In genomic region chr11:76261224-76261623, GRCm38 (mm10) we compare ENCODE assay signal across 10 mouse cellular contexts. TPM values are rescaled to one million over a fixed set of nuclear protein-coding genes. Genes with fewer than 3 reads are reported as not detected.
DNase-seq lines count a peak whose midpoint lies in the region; ATAC-seq and TF ChIP-seq lines count a peak whose summit lies in the region.
"Had no signal": no experiment of that assay in that cellular context is flagged by ENCODE, and none has a peak within 500 bp of the region (broad histone marks: within the 10 kb centered on the region; RNA-seq: fewer than 3 reads in every experiment).

No protein-coding gene starts in this region.

- H3K9me3 ChIP-seq in heart, postnatal 0 days (replicated peaks; ENCODE audit: control insufficient read depth, low read length), result no peaks in the 10 kb centered on the region
- no peaks in the 10 kb centered on the region for H3K9me3 ChIP-seq in heart, embryonic 10.5 days
- H3K9me3 ChIP-seq in hindbrain, embryonic 14.5 days (ENCODE audit: control insufficient read depth, low read length), result no peaks in the 10 kb centered on the region
- no peaks in the 10 kb centered on the region for H3K9me3 ChIP-seq in neural tube, embryonic 13.5 days

- TF ChIP-seq EP300 in heart, postnatal 0 days (IDR thresholded peaks at IDR 0.05; ENCODE audit: low read depth), result no peak

- 0 out of 2 replicates have a peak, but pooled peaks cover 9% of the 10 kb centered on the region for H3K36me3 ChIP-seq in heart, postnatal 0 days (replicated peaks; ENCODE audit: control insufficient read depth, insufficient read depth, low read length)
- peaks cover 37% of the 10 kb centered on the region for H3K36me3 ChIP-seq in heart, embryonic 10.5 days
- peaks cover 6% of the 10 kb centered on the region for H3K36me3 ChIP-seq in hindbrain, embryonic 14.5 days (replicated peaks; ENCODE audit: control insufficient read depth, insufficient read depth)
- peaks cover 19% of the 10 kb centered on the region for H3K36me3 ChIP-seq in neural tube, embryonic 13.5 days

- no peak overlapping the region for H3K4me2 ChIP-seq in heart, postnatal 0 days (ENCODE audit: low read depth, low read length)
- no peak overlapping the region for H3K4me2 ChIP-seq in hindbrain, embryonic 14.5 days (replicated peaks)
- no peak overlapping the region for H3K4me2 ChIP-seq in neural tube, embryonic 13.5 days

- no peak for DNase-seq in heart, postnatal 0 days (ENCODE audit: low spot score)
- no peak for DNase-seq in heart, embryonic 10.5 days (ENCODE audit: low spot score)
- peak; percentile 19 for DNase-seq in thymus, postnatal 0 days (ENCODE audit: low spot score)
- no peak for DNase-seq in thymus, postnatal 10 days (ENCODE audit: low spot score in 2 of 2)
- no peak for DNase-seq in hindbrain, embryonic 14.5 days (ENCODE audit: low spot score)
- no peak for DNase-seq in left cerebral cortex, adult 2 months (ENCODE audit: extremely low spot score in 1 of 2, low spot score in 2 of 2)
- DNase-seq in urinary bladder, postnatal 14 days (ENCODE audit: low spot score), result no peak

- intact Hi-C loops in left cerebral cortex, adult 2 months (cut with DNase I), result no loop called here

- H3K4me1 ChIP-seq in heart, postnatal 0 days (ENCODE audit: control insufficient read depth, insufficient read depth), result no peaks in the 10 kb centered on the region
- peaks cover 42% of the 10 kb centered on the region for H3K4me1 ChIP-seq in heart, embryonic 10.5 days
- peaks cover 19% of the 10 kb centered on the region for H3K4me1 ChIP-seq in hindbrain, embryonic 14.5 days (replicated peaks; ENCODE audit: control insufficient read depth, insufficient read depth, low read length)
- H3K4me1 ChIP-seq in neural tube, embryonic 13.5 days (replicated peaks), result peaks cover 61% of the 10 kb centered on the region

- H3K27ac ChIP-seq in heart, postnatal 0 days (ENCODE audit: low read depth), result no peak overlapping the region
- no peak overlapping the region for H3K27ac ChIP-seq in heart, embryonic 10.5 days
- H3K27ac ChIP-seq in hindbrain, embryonic 14.5 days, result no peak overlapping the region
- H3K27ac ChIP-seq in neural tube, embryonic 13.5 days (replicated peaks), result peak overlapping the region; percentile 61
- no peak overlapping the region for H3K27ac ChIP-seq in left cerebral cortex, adult 2 months
- H3K27ac ChIP-seq: liver, embryonic 14.5 days had no signal

- TF ChIP-seq CTCF in heart, postnatal 0 days (IDR thresholded peaks at IDR 0.05; ENCODE audit: low read depth), result no peak
- TF ChIP-seq CTCF in left cerebral cortex, adult 2 months (IDR thresholded peaks at IDR 0.05), result no peak

- H3K9ac ChIP-seq in heart, postnatal 0 days (replicated peaks; ENCODE audit: low read depth, low read length), result no peak overlapping the region
- no peak overlapping the region for H3K9ac ChIP-seq in hindbrain, embryonic 14.5 days
- peak overlapping the region; percentile 45; the same call in 1 of the 2 replicates for H3K9ac ChIP-seq in neural tube, embryonic 13.5 days
- H3K9ac ChIP-seq: liver, embryonic 14.5 days had no signal

- no peak overlapping the region for H3K4me3 ChIP-seq in heart, postnatal 0 days (ENCODE audit: low read depth, low read length)
- no peak overlapping the region for H3K4me3 ChIP-seq in heart, embryonic 10.5 days
- no peak overlapping the region for H3K4me3 ChIP-seq in hindbrain, embryonic 14.5 days (replicated peaks; ENCODE audit: low read length)
- no peak overlapping the region for H3K4me3 ChIP-seq in neural tube, embryonic 13.5 days
- H3K4me3 ChIP-seq in left cerebral cortex, adult 2 months, result no peak overlapping the region

- ATAC-seq in heart, postnatal 0 days (ENCODE audit: insufficient read depth, low read depth), result 0 out of 2 replicates have a peak, but pooled peaks have one; percentile 36
- peak; percentile 16; the same call in 1 of the 2 replicates for ATAC-seq in hindbrain, embryonic 14.5 days (ENCODE audit: low FRiP score)
- ATAC-seq in neural tube, embryonic 13.5 days (ENCODE audit: low read depth), result no peak

- WGBS in heart, postnatal 0 days, result 62% methylated on average over 12 of the region's 12 CpGs
- 64% methylated on average over 12 of the region's 12 CpGs for WGBS in heart, embryonic 10.5 days
- WGBS in hindbrain, embryonic 14.5 days, result 71% methylated on average over 12 of the region's 12 CpGs
- 77% methylated on average over 12 of the region's 12 CpGs for WGBS in neural tube, embryonic 13.5 days

- no peaks in the 10 kb centered on the region for H3K27me3 ChIP-seq in heart, postnatal 0 days (ENCODE audit: control insufficient read depth, insufficient read depth, low read length)
- no peaks in the 10 kb centered on the region for H3K27me3 ChIP-seq in heart, embryonic 10.5 days (ENCODE audit: insufficient read depth, poor library complexity, severe bottlenecking)
- H3K27me3 ChIP-seq in hindbrain, embryonic 14.5 days (ENCODE audit: control insufficient read depth, insufficient read depth, low read length), result no peaks in the 10 kb centered on the region
- no peaks in the 10 kb centered on the region for H3K27me3 ChIP-seq in neural tube, embryonic 13.5 days

RNA-seq across cellular contexts. Expression of gene Glod4, which starts 17.7 kb away (rescaled TPM):
- 30.6 and 44.8 TPM in 2 replicates for total RNA-seq in heart, postnatal 0 days (2014; rRNA removed; ENCODE audit: low replicate concordance)
- polyA plus RNA-seq in heart, postnatal 0 days (2015; fragmentation: Nextera tagmentation; extraction: Ambion mirVana), result 102 and 104 TPM in 2 replicates
- polyA plus RNA-seq in heart, embryonic 10.5 days (2016; fragmentation: Nextera tagmentation; extraction: Ambion mirVana), result 126 and 135 TPM in 2 replicates
- polyA plus RNA-seq in thymus, postnatal 0 days (2015; fragmentation: Nextera tagmentation; extraction: Ambion mirVana), result 105 and 108 TPM in 2 replicates
- polyA plus RNA-seq in hindbrain, embryonic 14.5 days (2014; fragmentation: Nextera tagmentation; extraction: Ambion mirVana), result 127 TPM in 2 replicates
- 108 and 112 TPM in 2 replicates for polyA plus RNA-seq in neural tube, embryonic 13.5 days (2015; fragmentation: Nextera tagmentation; extraction: Ambion mirVana)
- total RNA-seq in left cerebral cortex, adult 2 months (2021), result 10 to 100 TPM; 48.1 to 58.1 TPM

RNA-seq across cellular contexts. Expression of gene Mrm3, which starts 17.7 kb away (rescaled TPM):
- total RNA-seq in heart, postnatal 0 days (2014; rRNA removed; ENCODE audit: low replicate concordance), result 21.3 and 39.5 TPM in 2 replicates
- polyA plus RNA-seq in heart, postnatal 0 days (2015; fragmentation: Nextera tagmentation; extraction: Ambion mirVana), result 27.6 and 31.8 TPM in 2 replicates
- 27.8 and 29.1 TPM in 2 replicates for polyA plus RNA-seq in heart, embryonic 10.5 days (2016; fragmentation: Nextera tagmentation; extraction: Ambion mirVana)
- 24.5 and 26.6 TPM in 2 replicates for polyA plus RNA-seq in thymus, postnatal 0 days (2015; fragmentation: Nextera tagmentation; extraction: Ambion mirVana)
- polyA plus RNA-seq in hindbrain, embryonic 14.5 days (2014; fragmentation: Nextera tagmentation; extraction: Ambion mirVana), result 23.3 and 25.0 TPM in 2 replicates
- polyA plus RNA-seq in neural tube, embryonic 13.5 days (2015; fragmentation: Nextera tagmentation; extraction: Ambion mirVana), result 19.7 and 20.8 TPM in 2 replicates
- total RNA-seq in left cerebral cortex, adult 2 months (2021), result 10 to 100 TPM; 16.6 to 19.7 TPM

RNA-seq across cellular contexts. Expression of gene Gemin4, which starts 43.8 kb away (rescaled TPM):
- 5.3 and 10.2 TPM in 2 replicates for total RNA-seq in heart, postnatal 0 days (2014; rRNA removed; ENCODE audit: low replicate concordance)
- 9.5 and 9.9 TPM in 2 replicates for polyA plus RNA-seq in heart, postnatal 0 days (2015; fragmentation: Nextera tagmentation; extraction: Ambion mirVana)
- 40.0 and 42.1 TPM in 2 replicates for polyA plus RNA-seq in heart, embryonic 10.5 days (2016; fragmentation: Nextera tagmentation; extraction: Ambion mirVana)
- polyA plus RNA-seq in thymus, postnatal 0 days (2015; fragmentation: Nextera tagmentation; extraction: Ambion mirVana), result 22.9 and 23.7 TPM in 2 replicates
- polyA plus RNA-seq in hindbrain, embryonic 14.5 days (2014; fragmentation: Nextera tagmentation; extraction: Ambion mirVana), result 13.9 and 19.7 TPM in 2 replicates
- 14.6 and 16.9 TPM in 2 replicates for polyA plus RNA-seq in neural tube, embryonic 13.5 days (2015; fragmentation: Nextera tagmentation; extraction: Ambion mirVana)
- total RNA-seq in left cerebral cortex, adult 2 months (2021), result 1 to 10 TPM; 2.6 to 6.8 TPM

RNA-seq across cellular contexts. Expression of gene Dbil5, which starts 43.8 kb away (rescaled TPM):
- not detected in 2 replicates for total RNA-seq in heart, postnatal 0 days (2014; rRNA removed; ENCODE audit: low replicate concordance)
- 1.2 and 1.6 TPM in 2 replicates for polyA plus RNA-seq in heart, postnatal 0 days (2015; fragmentation: Nextera tagmentation; extraction: Ambion mirVana)
- 0.80 and 1.1 TPM in 2 replicates for polyA plus RNA-seq in heart, embryonic 10.5 days (2016; fragmentation: Nextera tagmentation; extraction: Ambion mirVana)
- 0.71 TPM in 1 of 2 replicates, not detected in the other for polyA plus RNA-seq in thymus, postnatal 0 days (2015; fragmentation: Nextera tagmentation; extraction: Ambion mirVana)
- 0.62 TPM in 1 of 2 replicates, not detected in the other for polyA plus RNA-seq in hindbrain, embryonic 14.5 days (2014; fragmentation: Nextera tagmentation; extraction: Ambion mirVana)
- 0.73 and 0.76 TPM in 2 replicates for polyA plus RNA-seq in neural tube, embryonic 13.5 days (2015; fragmentation: Nextera tagmentation; extraction: Ambion mirVana)
- 1 to 10 TPM; 1.5 to 2.2 TPM for total RNA-seq in left cerebral cortex, adult 2 months (2021)
- total RNA-seq: gastrocnemius, adult 8-10 months had no signal
